Mouse (Mus musculus) naive thymus-derived CD4-positive, alpha-beta T cell, adult 2 months (primary cell): ENCODE measurements at regions not wholly inside any gene's neighbourhood (a gene's known extent, or its start where the extent isn't known, plus 50 kb on each side); places are given as distances from the start of the nearest gene placed in this dataset.

Experiments
- DNase-seq: peaks from one replicate; pipeline ENCODE4 v3.0.0-alpha.2; 2011; ENCODE audit warnings: low read depth

DNA sequence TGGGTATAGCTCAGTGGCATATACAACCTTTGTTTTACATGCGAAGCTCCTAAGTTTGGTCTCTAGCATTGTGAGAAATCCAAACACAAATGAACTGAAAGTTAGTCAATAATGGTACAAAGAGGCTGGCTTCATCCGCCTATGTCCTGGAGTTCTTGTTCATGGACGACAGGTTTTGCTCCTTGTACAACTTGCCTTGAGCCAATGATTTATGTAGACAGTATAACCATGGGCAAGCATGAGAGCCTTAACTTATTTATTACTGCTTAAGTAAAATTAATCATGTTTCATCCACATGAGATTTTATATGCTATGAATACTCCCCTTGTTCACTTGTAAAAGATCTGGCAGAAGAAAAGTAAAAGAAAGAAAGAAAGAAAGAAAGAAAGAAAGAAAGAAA is 205.7 kb upstream of the Tet2 start:
- no peak for DNase-seq

DNA sequence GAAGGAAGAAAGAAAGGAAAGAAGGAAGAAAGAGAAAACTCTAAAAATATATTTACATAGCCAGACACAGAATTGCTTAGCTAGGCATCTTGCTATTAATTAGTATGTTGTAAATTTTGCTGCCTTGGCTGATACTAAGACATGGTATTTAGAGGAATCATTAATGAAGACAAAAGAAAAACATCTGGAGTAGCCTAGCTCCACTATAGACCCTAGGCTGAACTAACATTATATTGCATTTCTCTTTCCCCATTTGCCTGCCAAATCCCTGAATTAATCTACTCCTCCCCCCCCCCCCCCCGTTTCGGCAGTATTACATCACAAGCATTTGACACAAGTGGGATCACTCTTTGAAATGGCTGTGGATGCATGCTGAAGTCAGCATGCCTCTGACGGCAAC is 206.1 kb upstream of the Tet2 start:
- no peak for DNase-seq

DNA sequence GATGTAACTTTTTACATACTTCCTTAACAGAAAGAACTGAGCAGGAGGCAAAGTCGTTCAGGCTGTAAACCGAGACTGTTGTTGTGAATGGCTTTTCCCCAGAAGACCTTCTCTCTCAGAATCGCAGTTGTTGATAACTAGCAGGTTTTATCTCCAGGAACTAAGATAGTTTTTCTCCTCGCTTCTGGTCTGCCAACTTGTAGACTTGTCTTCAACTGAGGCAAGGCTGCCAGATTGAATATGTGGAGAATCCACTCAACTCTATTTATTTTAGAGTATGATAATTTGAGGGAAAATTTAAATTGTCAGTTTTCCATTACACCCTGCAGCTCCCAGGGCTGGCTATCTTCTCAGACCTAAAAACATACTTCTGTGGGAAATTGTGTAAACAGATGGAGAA is 206.6 kb upstream of the Tet2 start:
- DNase-seq, result no peak

DNA sequence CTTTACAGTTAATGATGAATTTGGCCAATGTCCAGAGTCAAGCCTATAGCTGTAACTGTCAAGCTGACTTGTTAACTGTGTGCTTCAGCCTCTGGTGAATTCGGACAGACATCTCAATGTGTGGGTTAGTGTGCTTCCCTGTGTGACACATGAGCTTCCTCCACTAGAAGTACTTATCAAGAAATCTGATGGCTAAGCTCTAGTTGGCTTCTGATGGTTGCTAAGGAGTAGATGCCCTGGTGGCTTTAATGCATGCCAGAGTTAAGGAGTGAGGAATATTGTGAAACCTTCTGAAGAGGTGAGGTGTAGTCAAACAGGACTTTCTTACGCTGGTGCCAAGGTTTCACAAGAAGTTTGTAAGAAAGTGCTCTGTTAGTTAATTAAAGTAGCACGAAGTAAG is 208.1 kb upstream of the Tet2 start:
- DNase-seq, result no peak

DNA sequence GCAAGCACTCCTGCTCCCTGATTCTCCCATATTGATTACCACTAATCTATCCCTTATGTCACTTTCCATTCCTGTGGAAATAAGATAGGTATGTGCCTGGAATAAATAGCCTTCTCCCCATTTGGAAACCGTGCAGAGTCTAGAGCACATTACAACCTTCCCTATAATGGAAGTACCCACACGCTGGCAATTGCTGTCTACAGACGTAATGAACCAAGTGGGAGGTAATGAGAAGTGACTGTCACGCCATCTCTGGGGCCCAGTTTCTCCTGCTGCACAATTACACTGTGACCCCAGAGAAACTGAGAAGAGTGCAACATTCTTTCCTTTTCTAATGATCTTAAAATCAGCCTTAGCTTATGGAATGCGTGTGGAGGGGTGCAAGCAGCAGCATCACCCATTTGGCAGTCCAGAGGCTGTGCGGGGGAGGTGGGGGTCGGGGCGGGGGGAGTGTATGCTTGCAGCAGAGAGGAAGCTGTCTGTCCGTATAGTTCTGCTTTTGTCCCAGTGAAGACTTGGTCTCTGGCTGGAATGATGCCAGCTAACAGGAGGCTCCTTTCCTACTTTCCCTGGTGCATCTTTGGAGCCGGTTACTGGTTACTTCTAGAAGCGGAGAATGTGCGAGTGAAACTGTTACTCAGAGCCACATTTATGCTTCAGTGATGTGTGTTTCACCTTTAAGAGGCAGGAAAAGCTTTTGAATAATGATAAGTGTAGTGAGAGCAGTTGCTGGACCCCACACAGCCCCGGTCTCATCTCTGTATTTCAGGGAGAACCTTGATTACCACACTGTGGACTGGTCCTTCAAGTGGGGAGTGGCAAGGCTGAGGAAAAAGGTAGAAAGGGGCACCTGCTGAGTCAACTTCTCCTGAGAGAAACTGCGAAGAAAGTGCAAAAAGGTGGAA is 209.3 kb upstream of the Tet2 start:
- no peak for DNase-seq

DNA sequence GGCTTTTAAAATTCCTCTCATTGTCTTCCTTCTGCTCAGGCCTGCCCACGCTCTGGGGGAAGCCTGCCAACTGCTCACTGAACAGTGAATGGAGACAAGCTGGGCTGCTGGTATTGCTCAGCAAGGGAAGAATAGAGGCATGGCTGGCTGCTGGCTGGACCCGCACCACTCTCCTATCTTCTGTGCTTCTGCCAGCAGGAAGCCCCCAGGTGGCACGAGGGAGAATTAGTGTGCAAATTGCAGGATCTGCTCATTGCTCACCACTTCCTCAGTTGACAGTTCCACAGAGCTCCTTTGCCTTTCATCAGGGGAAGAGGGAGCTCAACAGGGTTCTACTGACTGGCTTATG is 209.9 kb upstream of the Tet2 start:
- no peak for DNase-seq

DNA sequence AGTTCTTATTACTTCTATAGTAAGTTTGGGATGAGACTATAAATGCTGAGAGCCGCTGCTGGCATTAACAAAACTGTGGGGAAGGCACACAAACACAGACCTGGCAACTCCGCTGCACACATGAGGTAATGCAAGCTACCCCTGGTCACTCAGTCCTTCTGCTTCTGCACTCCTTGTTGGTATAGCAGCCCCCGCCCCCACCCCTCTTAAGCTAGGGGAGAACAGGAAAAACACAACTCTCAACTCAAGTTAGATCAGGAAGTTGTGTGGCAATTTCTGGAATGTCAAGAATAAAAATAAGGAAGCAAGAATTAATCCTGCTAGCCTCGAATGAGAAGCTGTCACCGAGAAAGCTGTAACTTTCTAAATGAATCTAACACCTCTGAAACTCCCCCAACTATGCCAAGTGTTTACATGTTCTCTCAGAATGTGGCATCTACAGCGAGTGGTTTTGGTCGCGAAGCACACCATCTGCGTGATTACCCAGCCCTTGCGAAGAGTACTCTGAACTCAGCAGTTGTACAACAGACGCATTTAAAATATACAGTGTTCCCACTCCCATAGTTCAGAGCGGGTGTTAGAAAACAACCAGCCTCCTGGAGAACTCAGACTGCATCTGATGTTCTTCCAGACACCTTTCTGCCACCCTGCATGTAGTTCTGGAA is 212.9 kb upstream of the Tet2 start:
- DNase-seq, result no peak

DNA sequence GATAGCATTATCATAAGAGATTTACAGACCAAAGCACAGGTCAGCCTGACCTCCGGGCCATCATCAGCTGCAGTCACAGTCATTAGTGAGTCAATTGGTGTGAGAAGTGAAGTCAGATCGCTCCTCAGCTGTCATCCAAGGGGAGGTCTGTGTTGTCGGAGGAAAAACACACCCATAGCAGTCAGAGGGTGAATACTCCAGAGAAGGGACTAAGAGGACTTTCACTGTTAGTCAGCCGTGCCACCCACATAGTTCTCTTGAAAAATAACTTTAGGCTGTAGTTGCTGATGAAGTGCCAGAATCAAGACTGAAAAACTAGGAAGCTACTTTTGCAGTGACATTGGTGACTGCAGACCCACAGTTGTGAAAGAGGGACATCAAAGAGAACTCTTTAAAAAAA is 213.5 kb upstream of the Tet2 start:
- DNase-seq, result no peak

DNA sequence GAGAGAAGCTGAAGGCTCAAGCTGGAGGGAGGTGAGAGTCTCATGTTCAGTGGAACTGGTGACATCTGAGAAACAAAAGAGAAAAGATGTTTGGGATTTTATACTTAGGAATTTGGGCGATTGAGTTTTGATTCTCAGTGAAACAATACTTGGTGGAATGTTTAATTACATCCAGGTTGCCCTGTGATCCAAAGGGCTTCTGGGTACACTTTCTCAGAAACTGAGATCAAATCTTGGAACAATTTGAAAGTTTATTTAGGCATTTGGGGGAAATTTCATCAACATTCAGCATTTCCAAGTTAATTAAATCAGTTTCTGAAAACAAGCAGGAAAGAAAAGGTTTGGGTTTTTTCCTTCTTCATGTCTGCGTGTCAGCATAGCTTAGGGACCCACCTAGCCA is 214.7 kb upstream of the Tet2 start:
- no peak for DNase-seq

DNA sequence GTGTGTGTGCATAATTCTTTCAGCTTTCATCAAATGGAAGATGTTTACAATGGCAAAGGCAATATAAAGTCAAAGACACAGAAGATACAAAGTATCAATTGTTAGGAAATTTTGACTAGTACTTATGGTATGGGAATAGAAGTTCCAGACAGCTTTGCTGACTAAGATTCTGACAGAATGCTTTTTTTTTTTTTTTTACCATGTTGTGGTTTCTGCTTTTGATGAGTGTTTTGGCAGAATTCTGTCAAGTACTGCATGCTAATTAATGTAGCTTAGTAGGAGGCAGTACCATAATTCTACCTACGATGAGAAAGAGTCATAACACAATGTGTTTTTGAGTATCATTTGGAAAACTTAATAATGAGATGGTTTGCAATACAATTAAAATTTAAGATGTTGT is 215.3 kb upstream of the Tet2 start:
- DNase-seq, result no peak

DNA sequence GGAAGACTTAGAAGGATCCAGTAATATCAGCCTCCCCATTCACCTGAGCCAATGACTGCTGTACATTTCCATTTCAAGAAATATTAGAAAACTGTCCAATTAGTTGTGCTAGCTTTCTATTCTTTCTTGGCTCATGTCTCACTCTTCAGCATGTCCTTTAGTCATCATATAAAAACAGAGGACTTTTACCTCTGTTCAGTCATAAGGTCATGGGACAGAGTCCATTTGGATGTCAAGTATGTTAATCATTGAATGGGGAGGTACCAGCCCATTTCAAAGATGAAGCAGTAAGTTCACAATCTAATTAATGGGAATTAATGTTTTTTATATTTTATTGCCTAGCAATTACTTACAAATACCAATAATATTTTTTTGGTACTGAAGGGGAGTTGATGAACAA is 218.8 kb upstream of the Tet2 start:
- DNase-seq, result no peak

DNA sequence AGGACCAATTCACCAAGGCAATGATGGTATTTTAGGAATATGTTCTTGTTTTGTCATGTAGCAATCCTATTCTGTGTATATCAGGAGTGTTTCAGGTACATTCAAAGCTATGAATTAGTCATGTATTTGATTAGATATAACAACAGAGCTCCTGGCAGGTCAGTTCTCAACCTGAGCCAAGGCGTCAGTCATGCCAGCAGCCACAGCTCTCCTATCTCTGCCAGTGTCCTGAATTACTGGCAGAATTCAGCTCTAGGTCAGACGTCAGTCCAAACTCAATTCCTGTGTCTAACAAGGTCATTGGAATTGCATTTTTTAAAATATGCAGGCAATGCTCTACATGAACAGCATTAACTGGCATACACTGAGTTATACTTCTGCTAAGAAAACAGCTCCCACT is 228.6 kb upstream of the Tet2 start:
- DNase-seq, result no peak

DNA sequence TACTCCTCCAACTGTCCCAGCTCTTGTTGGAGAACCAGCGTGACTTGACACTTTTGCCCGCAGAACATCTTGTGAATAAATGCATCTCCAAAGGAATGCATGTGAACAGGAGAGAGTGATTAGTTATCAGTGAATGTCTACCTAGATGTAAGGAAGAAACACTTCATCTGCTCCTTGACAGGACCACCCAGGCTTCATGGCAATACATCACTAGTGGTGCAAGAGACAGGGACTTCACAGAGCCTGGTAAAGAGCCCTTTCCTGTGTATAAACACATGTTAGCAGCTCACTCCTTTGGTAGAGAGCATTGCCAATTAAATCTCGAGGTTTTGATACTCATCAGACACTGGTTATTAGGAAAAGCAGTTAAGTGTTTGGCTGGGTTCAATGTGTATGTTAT is 229.3 kb upstream of the Tet2 start:
- no peak for DNase-seq

DNA sequence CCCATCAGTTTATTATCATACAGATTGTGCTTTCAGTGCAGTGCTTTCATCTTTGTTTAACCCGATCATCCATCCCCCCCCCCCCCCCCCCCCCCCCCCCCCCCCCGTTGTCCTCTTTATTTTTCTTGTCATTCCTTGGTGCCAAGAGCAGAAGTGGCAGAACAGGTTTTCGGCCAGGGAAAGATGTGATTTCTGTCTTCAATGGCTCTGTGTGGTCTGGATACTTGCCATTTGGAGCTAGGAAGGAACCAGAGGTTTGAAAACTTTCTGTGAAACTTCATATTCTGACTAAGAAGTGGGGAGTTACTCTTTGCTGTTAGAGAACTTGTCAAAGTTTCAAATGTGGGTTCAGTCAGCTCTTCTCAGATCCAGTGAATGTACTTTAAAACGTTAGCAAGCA is 231.1 kb upstream of the Tet2 start:
- no peak for DNase-seq

DNA sequence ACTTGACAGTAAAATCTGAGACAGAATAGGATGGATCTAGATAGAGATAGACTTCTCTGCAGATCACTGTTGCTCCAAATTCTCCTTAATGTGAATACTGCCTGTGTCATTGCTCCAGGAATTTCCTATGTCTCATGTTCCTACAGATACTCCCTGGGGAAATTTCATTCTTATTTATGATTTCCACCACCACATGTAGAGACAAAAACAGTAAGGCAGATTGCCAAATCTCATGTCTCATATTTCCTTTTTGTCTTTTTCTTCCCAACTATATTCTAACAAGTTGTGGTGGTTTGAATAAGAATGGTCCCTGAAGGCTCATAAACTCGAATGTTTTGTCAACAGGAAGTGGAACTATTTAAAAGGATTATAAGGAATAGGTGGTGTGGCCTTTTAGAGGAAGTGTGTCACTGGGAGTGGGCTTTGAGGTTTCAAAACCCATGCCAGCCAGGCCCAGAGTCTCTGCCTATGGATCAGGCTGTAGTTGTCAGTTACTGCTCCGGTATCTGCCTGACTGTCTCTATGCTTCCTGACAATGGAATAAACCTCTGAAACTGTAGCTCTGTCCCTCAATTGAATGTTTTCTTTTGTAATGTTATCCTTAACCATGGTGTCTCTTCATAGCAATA is 234.3 kb upstream of the Tet2 start:
- DNase-seq, result no peak

DNA sequence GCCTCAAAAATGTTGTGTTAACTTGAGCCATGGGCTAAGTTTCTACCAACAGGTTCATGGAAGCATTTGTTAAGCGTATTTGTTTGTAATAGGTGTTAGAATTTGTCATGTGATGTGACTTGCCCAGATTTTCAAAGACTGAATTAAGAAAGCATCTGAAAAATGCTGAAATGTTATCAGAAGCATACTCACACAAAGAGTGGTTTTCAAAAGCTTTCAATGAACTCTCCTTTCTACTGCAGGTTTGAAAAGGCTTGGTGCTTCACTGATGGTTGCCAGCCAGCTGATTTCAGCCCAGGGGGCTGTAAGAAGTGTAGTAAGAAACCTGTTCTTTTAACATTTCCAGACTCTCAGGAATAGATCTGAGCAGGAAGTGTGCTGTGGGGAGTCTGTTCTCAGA is 238.1 kb upstream of the Tet2 start:
- no peak for DNase-seq

DNA sequence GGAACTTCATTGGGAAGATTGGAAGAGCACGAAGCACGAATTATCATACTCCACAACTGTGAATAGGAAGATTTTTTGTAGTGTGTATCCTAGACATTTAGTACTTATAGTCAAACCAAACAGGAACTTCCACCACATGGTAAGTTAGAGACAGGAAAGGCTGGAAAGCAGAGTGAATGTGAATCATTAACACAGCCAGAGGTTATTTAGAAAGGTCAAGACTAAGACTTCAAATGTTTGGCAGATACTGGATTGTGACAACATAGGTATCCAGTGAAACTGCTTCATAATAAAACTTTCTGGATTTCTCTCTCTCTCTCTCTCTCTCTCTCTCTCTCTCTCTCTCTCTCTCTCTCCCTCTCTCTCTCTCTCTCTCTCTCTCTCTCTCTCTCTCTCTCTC is 246.4 kb upstream of the Tet2 start:
- no peak for DNase-seq

DNA sequence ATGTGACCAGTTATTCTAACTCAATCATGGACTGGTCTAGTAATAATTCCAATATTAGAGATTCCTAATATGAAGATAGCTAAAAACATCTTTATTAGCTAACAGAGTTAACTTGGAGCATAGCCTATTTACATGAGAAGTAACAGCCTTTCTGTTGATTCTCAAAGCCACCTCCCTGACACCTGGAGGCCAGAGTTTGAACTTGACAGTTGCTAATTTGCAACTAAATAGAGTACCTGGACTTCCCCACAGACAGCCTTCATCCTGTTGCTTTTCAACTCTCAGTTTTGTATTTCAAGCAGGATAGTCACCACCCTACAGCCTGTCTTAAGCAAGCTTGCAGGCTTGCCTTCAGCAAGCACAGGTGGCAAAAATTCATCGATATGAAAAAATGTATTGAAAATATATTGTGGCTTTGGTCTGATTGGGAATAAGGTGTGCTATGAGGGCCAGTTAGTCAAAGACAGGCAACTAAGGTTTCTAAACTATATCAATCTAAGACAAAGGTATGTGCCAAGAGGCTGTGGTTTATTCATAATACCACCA is 264.1 kb upstream of the Tet2 start:
- no peak for DNase-seq

DNA sequence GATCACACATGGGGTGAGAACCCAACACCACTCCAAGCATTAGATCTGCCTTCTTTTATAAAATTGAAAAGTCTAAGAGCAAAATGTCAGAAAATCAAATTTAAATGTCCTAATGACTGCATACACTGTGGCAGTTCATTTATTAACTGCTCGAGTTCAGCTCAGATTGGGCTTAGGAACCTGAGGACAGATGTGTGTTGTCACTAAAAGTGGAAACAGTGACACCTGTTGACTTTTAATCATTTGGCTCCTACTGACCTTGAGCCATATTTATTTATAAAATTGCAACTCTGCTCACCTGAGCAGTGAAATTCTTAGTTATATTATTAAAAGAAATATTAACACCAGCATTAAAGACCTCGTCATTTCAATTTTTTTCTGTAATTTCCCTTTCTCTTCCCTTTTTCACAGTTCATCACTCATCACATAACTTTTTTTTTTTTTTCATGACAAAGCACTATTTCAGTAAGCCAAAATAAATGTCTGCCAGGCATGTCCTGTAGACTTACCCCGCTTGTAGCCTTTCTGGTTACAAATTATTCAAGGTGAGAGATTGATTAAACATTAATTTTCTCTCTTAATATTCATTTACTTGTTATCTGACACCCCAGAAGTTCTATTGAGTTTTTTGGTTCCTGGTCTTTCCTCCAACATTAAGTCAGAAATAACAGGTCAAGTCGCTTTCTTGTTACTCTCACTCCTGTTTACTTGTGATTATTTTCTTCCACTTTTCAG is 274.2 kb upstream of the Tet2 start:
- no peak for DNase-seq

DNA sequence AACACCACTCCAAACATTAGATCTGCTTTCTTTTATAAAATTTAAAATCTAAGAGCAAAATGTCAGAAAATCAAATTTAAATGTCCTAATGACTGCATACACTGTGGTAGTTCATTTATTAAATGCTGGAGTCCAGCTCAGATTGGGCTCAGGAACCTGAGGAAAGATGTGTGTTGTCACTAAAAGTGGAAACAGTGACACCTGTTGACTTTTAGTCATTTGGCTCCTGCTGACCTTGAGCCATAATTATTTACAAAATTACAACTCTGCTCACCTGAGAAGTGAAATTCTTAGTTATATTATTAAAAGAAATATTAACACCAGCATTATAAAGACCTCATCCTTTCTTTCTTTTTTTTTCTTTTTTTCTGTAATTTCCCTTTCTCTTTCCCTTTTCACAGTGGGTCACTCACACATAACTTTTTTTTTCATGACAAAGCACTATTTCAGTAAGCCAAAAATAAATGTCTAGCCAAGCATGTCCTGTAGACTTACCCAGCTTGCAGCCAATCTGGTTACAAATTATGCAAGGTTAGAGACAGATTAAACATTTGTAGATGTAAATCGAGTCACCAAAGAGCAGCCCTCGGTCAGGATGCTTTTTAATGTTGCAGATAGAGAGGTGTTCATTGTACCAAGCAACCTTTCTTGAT is 288.9 kb upstream of the Tet2 start:
- DNase-seq, result no peak

DNA sequence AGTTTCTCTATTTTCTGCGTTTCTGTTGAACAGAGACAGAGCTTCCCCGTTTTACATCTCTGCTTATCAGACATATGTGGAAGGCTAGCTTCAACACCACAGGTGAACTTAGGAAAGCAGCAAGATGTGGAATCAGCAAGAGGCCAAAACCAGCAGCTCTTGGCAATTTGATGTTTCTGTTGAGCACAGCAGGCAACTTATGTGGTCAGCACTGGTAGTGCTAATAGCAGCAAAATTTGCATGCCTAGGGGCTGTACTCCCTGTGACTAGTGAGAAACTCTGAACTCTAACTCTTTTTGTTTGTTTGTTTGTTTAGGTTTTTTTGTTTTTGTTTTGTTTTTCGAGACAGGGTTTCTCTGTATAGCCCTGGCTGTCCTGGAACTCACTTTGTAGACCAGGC is 289.5 kb upstream of the Tet2 start:
- DNase-seq, result no peak

DNA sequence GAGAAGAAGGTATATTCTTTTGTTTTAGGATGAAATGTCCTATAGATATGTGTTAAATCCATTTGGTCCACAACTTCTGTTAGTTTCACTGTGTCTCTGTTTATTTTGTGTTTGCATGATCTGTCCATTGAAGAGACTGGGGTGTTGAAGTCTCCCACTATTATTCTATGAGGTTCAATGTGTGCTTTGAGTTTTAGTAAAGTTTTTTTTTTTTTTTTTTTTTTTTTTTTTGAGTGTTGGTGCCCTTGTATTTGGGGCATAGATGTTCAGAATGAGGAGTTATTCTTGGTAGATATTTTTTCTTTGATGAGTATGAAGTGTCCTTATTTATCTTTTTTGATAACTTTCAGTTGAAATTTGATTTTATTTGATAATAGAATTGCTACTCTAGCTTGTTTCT is 301.4 kb upstream of the Tet2 start:
- no peak for DNase-seq
